Mouse (Mus musculus) heart, postnatal 25 days (tissue): ENCODE results near the gene Abhd12. TPM values are rescaled to one million over a fixed set of nuclear protein-coding genes. Genes with fewer than 3 reads are reported as not detected.
"Not testable (repeated sequence)": the region's sequence is repeated elsewhere in the genome, so short reads cannot be mapped to it uniquely, and the experiment has no call there.

ENCODE experiments used
- DNase-seq: peaks from one replicate; pipeline ENCODE4 v3.0.0; 2022; ENCODE audit warnings: low spot score
- intact Hi-C: fragments of 180-260 bp; cut with DNase I; formaldehyde crosslinking; loops from one replicate; pipeline ENCODE4 v1.15.1; 2025
- total RNA-seq, 2 experiments: library from RNA; stranded (reverse); gene quantifications; 2 replicates each; pipeline ENCODE4 v1.2.3; 2021

The Abhd12 gene
- total RNA-seq, 2 experiments from 2014 or later: 42.5 to 44.5 TPM

GRCm38 (mm10) chr2:150914781-150915515 lies 10.4 kb upstream of the Abhd12 start:
- intact Hi-C loops: no loop called here
- DNase-seq: no peak

- intact Hi-C loops: no loop called here
Observed at GRCm38 (mm10) chr2:150910295-150910881, 5.8 kb upstream of the Abhd12 start.

GRCm38 (mm10) chr2:150909429-150910039 lies 5.0 kb upstream of the Abhd12 start:
- DNase-seq: peak; percentile 87
- intact Hi-C loops: loop anchor here (5.0 kb wide), 1 partner anchor 302 kb away; the partner anchor contains the start of gene Apmap

More at GRCm38 (mm10) chr2:150910295-150910881, 5.8 kb upstream of the Abhd12 start:
- no peak for DNase-seq

GRCm38 (mm10) chr2:150908881-150909280 lies 4.3 kb upstream of the Abhd12 start:
- not testable (repeated sequence) for DNase-seq
- intact Hi-C loops: loop anchor here (5.0 kb wide), 1 partner anchor 302 kb away; the partner anchor contains the start of gene Apmap

- intact Hi-C loops: loop anchor here (2.0 to 5.0 kb wide), 5 partner anchors 58 to 298 kb away; partner anchors contain the start of genes Apmap and Entpd6
Observed at GRCm38 (mm10) chr2:150904936-150905450, 452 bp upstream of the Abhd12 start, which contains the start of gene Gins1. Gene Gins1 (plus strand): TSS chr2:150905400.

GRCm38 (mm10) chr2:150902347-150902746 lies 2.2 kb downstream of the Abhd12 start:
- no peak for DNase-seq
- intact Hi-C loops: loop anchor here (5.0 kb wide), 3 partner anchors 55 to 225 kb away; partner anchors contain the start of gene Entpd6

More at GRCm38 (mm10) chr2:150904936-150905450, 452 bp upstream of the Abhd12 start, which contains the start of gene Gins1:
- no peak for DNase-seq

GRCm38 (mm10) chr2:150900341-150900740 lies 4.2 kb downstream of the Abhd12 start:
- intact Hi-C loops: loop anchor here (5.0 kb wide), 3 partner anchors 53 to 223 kb away; partner anchors contain the start of gene Entpd6
- DNase-seq: no peak

- intact Hi-C loops: no loop called here
- no peak for DNase-seq
Observed at GRCm38 (mm10) chr2:150895691-150896252, 8.8 kb downstream of the Abhd12 start.

- intact Hi-C loops: no loop called here
- DNase-seq: no peak
Observed at GRCm38 (mm10) chr2:150894617-150895267, 9.8 kb downstream of the Abhd12 start.

GRCm38 (mm10) chr2:150887370-150887769 lies 17.2 kb downstream of the Abhd12 start:
- intact Hi-C loops: no loop called here
- DNase-seq: no peak

- intact Hi-C loops: no loop called here
- DNase-seq: no peak
Observed at GRCm38 (mm10) chr2:150886315-150886714, 18.2 kb downstream of the Abhd12 start.

GRCm38 (mm10) chr2:150885814-150886213 lies 18.7 kb downstream of the Abhd12 start:
- no peak for DNase-seq
- intact Hi-C loops: no loop called here

GRCm38 (mm10) chr2:150884779-150885110 lies 19.8 kb downstream of the Abhd12 start:
- DNase-seq: no peak
- intact Hi-C loops: no loop called here

GRCm38 (mm10) chr2:150884075-150884778 lies 20.3 kb downstream of the Abhd12 start:
- intact Hi-C loops: no loop called here
- DNase-seq: no peak

- DNase-seq: no peak
- intact Hi-C loops: no loop called here
Observed at GRCm38 (mm10) chr2:150877561-150877960, 27.0 kb downstream of the Abhd12 start.

GRCm38 (mm10) chr2:150875226-150875625 lies 29.3 kb downstream of the Abhd12 start:
- no peak for DNase-seq
- intact Hi-C loops: no loop called here

- intact Hi-C loops: no loop called here
Observed at GRCm38 (mm10) chr2:150874508-150874907, 30.0 kb downstream of the Abhd12 start.

GRCm38 (mm10) chr2:150869446-150869845 lies 35.1 kb downstream of the Abhd12 start:
- no peak for DNase-seq
- intact Hi-C loops: no loop called here

More at GRCm38 (mm10) chr2:150874508-150874907, 30.0 kb downstream of the Abhd12 start:
- DNase-seq: no peak

- intact Hi-C loops: no loop called here
- DNase-seq: no peak
Observed at GRCm38 (mm10) chr2:150867021-150867420, 37.5 kb downstream of the Abhd12 start.
